Mouse (Mus musculus) intestine, embryonic 15.5 days (tissue): ENCODE results near the gene Oog3. TPM values are rescaled to one million over a fixed set of nuclear protein-coding genes. Genes with fewer than 3 reads are reported as not detected.

Source experiments
- ATAC-seq: fragments of 200-750 bp; cut with Nextera tagmentation; 2 replicates; pipeline ENCODE4 v1.8.0; 2017; ENCODE audit warnings: moderate TSS enrichment, moderate library complexity
- H3K27ac ChIP-seq: fragments of 300-500 bp; sonication (generic); 2 replicates; pipeline ENCODE4 v1.5.1; 2015; ENCODE audit warnings: mild to moderate bottlenecking, inconsistent platforms
- H3K27me3 ChIP-seq: fragments of 300-500 bp; sonication (generic); replicated peaks from 2 replicates; pipeline ENCODE4 v1.6.1; 2015; ENCODE audit warnings: inconsistent platforms
- H3K36me3 ChIP-seq: fragments of 300-500 bp; sonication (generic); 2 replicates; pipeline ENCODE4 v1.6.1; 2015; ENCODE audit warnings: inconsistent platforms
- H3K4me1 ChIP-seq: fragments of 300-500 bp; sonication (generic); replicated peaks from 2 replicates; pipeline ENCODE4 v1.6.1; 2015; ENCODE audit warnings: inconsistent platforms
- H3K4me2 ChIP-seq: fragments of 300-500 bp; sonication (generic); replicated peaks from 2 replicates; pipeline ENCODE4 v1.6.1; 2015; ENCODE audit warnings: mild to moderate bottlenecking, inconsistent platforms
- H3K4me3 ChIP-seq: fragments of 300-500 bp; sonication (generic); replicated peaks from 2 replicates; pipeline ENCODE4 v1.5.1; 2015; ENCODE audit warnings: inconsistent platforms
- H3K9ac ChIP-seq: fragments of 300-500 bp; sonication (generic); 2 replicates; pipeline ENCODE4 v1.6.1; 2015; ENCODE audit warnings: inconsistent platforms
- H3K9me3 ChIP-seq: fragments of 300-500 bp; sonication (generic); 2 replicates; pipeline ENCODE4 v1.6.1; 2016; ENCODE audit warnings: inconsistent platforms
- WGBS: fragments of 180-500 bp; shearing (Covaris S2); methylation state at CpG from one replicate; pipeline ENCODE4 v1.1.7; 2015; 5-methylcytosine and 5-hydroxymethylcytosine counted together
- polyA plus RNA-seq: library from polyadenylated mRNA; unstranded; fragments of >200 nt; fragmentation: Nextera tagmentation; extraction: Ambion mirVana; gene quantifications from 2 replicates; pipeline ENCODE4 v1.2.1, GENCODE M21; 2015

Oog3 gene
- polyA plus RNA-seq, result not detected in 2 replicates

DNA sequence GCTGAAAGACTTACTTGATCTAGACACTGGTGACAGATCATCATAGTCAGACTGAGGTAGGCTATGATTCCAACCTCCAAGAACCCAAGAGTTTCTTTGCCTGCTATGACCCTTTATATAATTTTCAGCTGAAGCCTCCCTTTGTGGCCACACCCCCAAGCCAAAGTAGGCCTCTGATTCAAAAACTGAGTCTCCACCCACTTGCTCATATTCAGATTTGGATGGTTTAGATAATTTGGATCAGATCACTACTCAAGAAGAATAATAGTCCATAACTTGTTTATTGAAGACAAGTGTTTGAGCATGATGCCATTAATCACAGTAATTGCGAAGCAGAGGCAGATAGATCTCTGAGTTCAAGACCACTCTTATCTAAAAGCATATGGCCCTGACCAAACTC lies at the start of gene Oog3:
Oog3 (minus strand) TSS at position 101 of the 400 bp plus-strand sequence.
- H3K27me3 ChIP-seq, result no peaks in the 10 kb centered on the region
- no peak within 1 kb of the TSS for H3K4me2 ChIP-seq
- H3K27ac ChIP-seq, result no peak within 1 kb of the TSS
- ATAC-seq, result no peak
- whole genome bisulfite sequencing, result 78% methylated on average over 1 of the region's 1 CpGs
- no peak within 1 kb of the TSS for H3K9ac ChIP-seq
- no peaks in the 10 kb centered on the region for H3K4me1 ChIP-seq
- no peaks in the 10 kb centered on the region for H3K36me3 ChIP-seq
- no peak within 1 kb of the TSS for H3K4me3 ChIP-seq
- H3K9me3 ChIP-seq, result no peaks in the 10 kb centered on the region; the same call in 1 of the 2 replicates

DNA sequence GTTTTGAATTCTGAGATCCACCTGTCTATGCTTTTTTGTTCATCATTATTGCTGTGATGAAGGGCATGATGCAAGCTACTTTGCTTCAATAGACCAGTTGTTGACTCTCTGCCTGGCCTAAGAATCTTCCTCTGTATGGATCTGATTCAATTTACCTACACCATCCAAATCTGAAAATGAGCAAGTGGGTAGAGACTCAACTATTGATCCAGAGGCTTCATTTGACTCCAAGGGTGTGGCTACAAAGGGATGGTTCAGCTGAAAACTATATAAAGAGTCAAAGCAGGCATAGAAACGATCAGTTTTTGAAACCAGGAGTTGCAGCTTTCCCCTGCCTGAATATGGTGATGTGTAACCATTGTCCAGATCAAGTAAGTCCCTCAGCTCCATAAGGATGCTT lies 28.0 kb upstream of the Oog3 start, which contains the start of gene Oog2:
Oog2 (plus strand) TSS at position 301 of the 400 bp plus-strand sequence.
- Histone ChIP-seq H3K9me3 (no peaks in the 10 kb centered on the region), H3K4me3 (no peak within 1 kb of the TSS), H3K36me3 (no peaks in the 10 kb centered on the region), H3K4me1 (no peaks in the 10 kb centered on the region), H3K27me3 (no peaks in the 10 kb centered on the region), H3K27ac (no peak within 1 kb of the TSS), H3K9ac (no peak within 1 kb of the TSS), H3K4me2 (no peak within 1 kb of the TSS)
- no peak for ATAC-seq
- WGBS, result 36% methylated on average over 1 of the region's 1 CpGs

Other genes starting within 250 kb of the Oog3 start
- gene Pramef25, start 211.6 kb downstream of the Oog3 start, polyA plus RNA-seq, result not detected in 2 replicates
- gene Gm13101, start 195.7 kb downstream of the Oog3 start, polyA plus RNA-seq, result not detected in 2 replicates
- not detected in 2 replicates for gene Pramef17, start 168.3 kb downstream of the Oog3 start, polyA plus RNA-seq
- not detected in 2 replicates for gene Pramel4, start 103.5 kb downstream of the Oog3 start, polyA plus RNA-seq
- not detected in 2 replicates for gene Gm13102, start 56.2 kb downstream of the Oog3 start, polyA plus RNA-seq
- not detected in 2 replicates for gene Oog2, start 28.1 kb upstream of the Oog3 start, polyA plus RNA-seq
- gene C87977, start 50.7 kb upstream of the Oog3 start, polyA plus RNA-seq, result not detected in 2 replicates
- not detected in 2 replicates for gene Pramel5, start 117.8 kb upstream of the Oog3 start, polyA plus RNA-seq
- gene Gm13128, start 167.6 kb upstream of the Oog3 start, polyA plus RNA-seq, result not detected in 2 replicates
- gene Gm13119, start 195.3 kb upstream of the Oog3 start, polyA plus RNA-seq, result not detected in 2 replicates
- gene Pramef20, start 215.3 kb upstream of the Oog3 start, polyA plus RNA-seq, result not detected in 2 replicates
- gene Pramef12, start 245.8 kb upstream of the Oog3 start, polyA plus RNA-seq, result not detected in 2 replicates